Mouse (Mus musculus) small intestine, adult 2 months (tissue): Measurements from ENCODE around the gene Lrrtm1.

ENCODE experiments used
- CTCF ChIP-seq: fragments of 200-500 bp; IDR thresholded peaks from 2 replicates; pipeline ENCODE4 v1.5.1; 2012; ENCODE audit warnings: low read depth, mild to moderate bottlenecking, control low read depth, inconsistent platforms, low read length, moderate library complexity, mixed read lengths; ENCODE audit not compliant: insufficient replicate concordance, insufficient read length; ENCODE audit errors: extremely low read depth
- POLR2A ChIP-seq: fragments of 200-500 bp; IDR thresholded peaks from 2 replicates; pipeline ENCODE4 v1.6.1; 2012; ENCODE audit warnings: low read depth, mild to moderate bottlenecking, control low read depth, inconsistent platforms, low read length, moderate library complexity

DNA sequence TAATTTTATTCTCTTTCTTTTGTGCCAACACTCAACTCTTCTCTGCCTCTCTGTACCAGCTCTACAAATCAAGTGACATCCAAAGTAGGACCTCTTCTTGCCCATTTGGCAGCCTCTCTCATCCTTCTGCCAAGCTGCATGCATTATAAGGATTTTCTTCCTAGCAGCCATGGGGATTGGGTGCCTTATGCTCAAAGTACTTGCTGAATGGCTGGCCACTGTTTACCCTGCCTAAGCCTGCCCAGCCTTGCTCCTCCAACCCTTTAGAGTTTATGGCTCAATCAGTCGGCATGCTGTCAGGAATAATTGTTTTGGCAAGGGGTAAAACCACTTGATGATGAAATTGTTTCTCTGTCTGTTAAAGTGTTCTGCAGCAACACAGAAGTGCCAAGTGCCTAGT lies 2.1 kb upstream of the Lrrtm1 start:
- no peak for TF ChIP-seq CTCF
- no peak for TF ChIP-seq POLR2A
